Mouse (Mus musculus) lung, postnatal 36 days (tissue): Measurements from ENCODE around the gene Gm2035.
"Not testable (repeated sequence)": the region's sequence is repeated elsewhere in the genome, so short reads cannot be mapped to it uniquely, and the experiment has no call there.

ENCODE experiments used
- DNase-seq: peaks from one replicate; pipeline ENCODE4 v3.0.0; 2022; ENCODE audit warnings: mixed read lengths

Gm2035 gene

GRCm38 (mm10) chr12:87919721-87920120 lies at the start of gene Gm2035:
Gm2035 (minus strand) TSS chr12:87919857.
- DNase-seq: not testable (repeated sequence)

GRCm38 (mm10) chr12:87953780-87954179 lies 34.1 kb upstream of the Gm2035 start, which contains the start of gene Gm2042:
Gm2042 (plus strand) TSS chr12:87954080.
- not testable (repeated sequence) for DNase-seq

GRCm38 (mm10) chr12:87895070-87895469 lies 24.6 kb downstream of the Gm2035 start, which contains the start of gene Gm2022:
Gm2022 (plus strand) TSS chr12:87895370.
- DNase-seq: not testable (repeated sequence)

- DNase-seq: not testable (repeated sequence)
Observed at GRCm38 (mm10) chr12:87873772-87874171, 45.9 kb downstream of the Gm2035 start, which contains the start of gene Gm2016. Gm2016 (plus strand) TSS chr12:87874072.
